Mouse (Mus musculus) erythroblast, embryonic 14.5 days (primary cell): Measurements from ENCODE around the gene F13a1.

Experiments used
- GATA1 ChIP-seq: IDR thresholded peaks from 2 replicates; pipeline ENCODE4 v1.6.1; 2012; ENCODE audit warnings: low read length, inconsistent platforms, mixed read lengths
- TAL1 ChIP-seq: IDR thresholded peaks from 3 replicates; pipeline ENCODE4 v1.6.1; 2012; ENCODE audit warnings: low read length, inconsistent platforms, mixed read lengths

- TF ChIP-seq TAL1 (no peak), GATA1 (no peak)
These were observed 154.0 kb downstream of the F13a1 start for GRCm38 (mm10) chr13:36896061-36896460.
